Mouse (Mus musculus): Measurements from ENCODE around the gene Rgl3. TPM values are rescaled to one million over a fixed set of nuclear protein-coding genes. Genes with fewer than 3 reads are reported as not detected.

The Rgl3 gene
- 23.7 and 24.5 TPM in 2 replicates for polyA plus RNA-seq (2015; fragmentation: Nextera tagmentation; extraction: Ambion mirVana)

DNA sequence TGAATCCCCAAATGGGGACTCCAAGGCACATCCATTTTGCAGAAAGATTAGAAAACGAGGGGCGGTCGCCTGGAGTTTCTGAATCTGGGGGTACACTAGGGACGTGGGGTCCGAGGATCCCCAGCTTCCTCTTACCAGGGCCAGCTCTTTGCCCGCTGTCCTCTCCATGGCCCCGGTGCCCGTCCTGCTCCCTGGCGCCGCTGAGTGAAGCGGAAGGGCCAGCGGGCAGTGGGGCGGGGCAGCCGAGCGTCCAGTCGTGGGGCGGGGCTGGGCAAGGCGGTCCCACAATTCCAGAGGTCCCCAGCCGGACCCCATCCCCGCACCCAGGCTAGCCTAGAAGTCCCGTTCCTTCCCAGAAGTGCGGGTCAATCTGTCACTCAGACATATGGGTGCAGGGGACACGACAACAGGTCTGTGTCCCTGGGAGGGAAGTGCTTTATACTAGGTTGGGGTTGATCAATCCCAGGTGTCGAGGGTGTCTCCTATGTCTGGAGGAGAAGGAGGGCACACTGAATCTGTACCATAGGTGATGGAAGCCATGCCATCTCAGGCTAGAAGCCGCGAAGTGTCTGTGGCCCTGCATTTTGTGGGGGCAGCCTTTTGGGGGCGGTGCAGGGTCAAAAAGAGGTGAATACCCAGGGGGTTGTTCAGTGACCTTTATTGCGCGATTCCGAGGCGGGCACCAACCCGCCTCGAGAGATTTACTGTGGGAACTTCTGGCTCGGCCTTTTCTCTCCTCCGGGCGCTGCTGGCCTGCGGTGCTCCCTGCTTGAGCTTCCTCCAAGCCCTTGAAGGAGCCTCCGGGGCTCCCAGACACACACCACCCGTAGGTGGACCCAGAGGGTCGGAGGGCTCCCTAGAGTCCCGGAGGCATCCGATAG is at the start of gene Rgl3:
TSS of gene Rgl3 (minus strand) at position 217 of the 881 bp plus-strand sequence.
- H3K9me3 ChIP-seq (replicated peaks) = no peaks in the 10 kb centered on the region
- H3K27ac ChIP-seq = peak within 1 kb of the TSS; percentile 79
- H3K27me3 ChIP-seq = peaks cover 66% of the 10 kb centered on the region
- no peaks in the 10 kb centered on the region for H3K36me3 ChIP-seq
- H3K9ac ChIP-seq = peak within 1 kb of the TSS; percentile 45
- 1% methylated on average over 42 of the region's 42 CpGs for WGBS
- H3K4me3 ChIP-seq (replicated peaks) = peak within 1 kb of the TSS; percentile 61
- ATAC-seq (replicated peaks; ENCODE audit: low FRiP score) = peak; percentile 73
- peak within 1 kb of the TSS; percentile 92 for H3K4me2 ChIP-seq
- peaks cover 32% of the 10 kb centered on the region for H3K4me1 ChIP-seq

DNA sequence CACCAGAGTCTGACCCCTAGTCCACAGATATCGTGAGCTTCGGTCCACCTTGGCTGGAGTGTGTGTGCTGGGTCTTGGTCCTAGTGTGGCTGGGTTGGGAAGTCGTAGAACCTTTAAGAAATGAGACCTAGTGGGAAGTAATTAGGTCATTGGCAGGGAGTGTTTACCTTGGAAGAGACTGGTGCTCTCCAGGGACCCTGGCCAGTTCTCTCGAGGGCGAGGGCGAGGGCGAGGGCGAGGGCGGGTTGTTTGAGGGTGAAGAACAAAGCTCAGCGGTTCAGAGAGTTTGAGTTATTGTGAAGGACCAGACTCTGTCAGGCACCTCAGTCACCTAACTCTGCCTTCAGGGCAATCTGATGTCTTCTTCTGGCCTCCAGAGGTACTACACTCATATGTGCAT is 48.6 kb upstream of the Rgl3 start:
- H3K4me3 ChIP-seq (replicated peaks) = no peak overlapping the region
- no peak overlapping the region for H3K9ac ChIP-seq
- WGBS = 71% methylated on average over 10 of the region's 10 CpGs
- no peaks in the 10 kb centered on the region for H3K4me1 ChIP-seq
- no peak overlapping the region for H3K4me2 ChIP-seq
- H3K27ac ChIP-seq = no peak overlapping the region
- no peaks in the 10 kb centered on the region for H3K27me3 ChIP-seq
- ATAC-seq (replicated peaks; ENCODE audit: low FRiP score) = no peak
- no peaks in the 10 kb centered on the region for H3K36me3 ChIP-seq
- H3K9me3 ChIP-seq (replicated peaks) = no peaks in the 10 kb centered on the region

DNA sequence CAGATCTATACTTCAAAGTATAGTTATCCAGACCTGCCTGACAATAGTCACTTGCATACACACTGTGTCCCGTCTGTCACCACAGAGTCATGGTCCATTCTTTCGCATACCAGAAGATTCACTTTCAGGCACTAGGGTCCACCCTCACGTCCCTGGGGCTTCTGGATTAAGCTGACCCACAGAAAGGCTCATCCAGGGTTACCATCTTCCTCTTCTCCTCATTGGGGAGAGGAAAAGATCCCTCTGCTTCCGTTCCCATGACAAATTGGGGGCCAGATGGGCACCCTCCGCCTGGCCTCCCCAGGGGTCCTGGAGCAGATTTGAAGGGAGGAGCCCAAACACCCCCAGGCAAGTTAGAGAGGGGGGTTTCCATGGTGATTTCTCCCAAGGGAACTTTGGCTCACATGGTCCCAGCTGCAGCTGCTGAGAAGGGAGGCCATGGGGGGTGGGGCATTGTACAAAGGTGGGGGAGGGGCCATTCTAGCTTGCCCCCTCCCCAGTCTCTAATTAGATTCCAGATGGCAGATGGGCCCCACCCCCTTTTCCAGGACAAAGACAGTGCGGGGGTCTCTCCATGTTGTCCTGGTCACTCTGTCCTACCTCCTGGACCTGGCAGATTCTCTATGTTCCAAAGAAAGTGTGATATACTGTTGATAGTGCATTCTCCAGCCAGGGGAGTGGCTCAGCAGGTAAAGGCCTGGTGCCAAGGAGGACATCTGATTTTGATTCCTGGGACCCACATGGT is 46.2 kb upstream of the Rgl3 start:
- H3K27ac ChIP-seq = no peak overlapping the region
- no peak overlapping the region for H3K9ac ChIP-seq
- 55% methylated on average over 6 of the region's 6 CpGs for WGBS
- H3K4me3 ChIP-seq (replicated peaks) = no peak overlapping the region
- no peaks in the 10 kb centered on the region for H3K4me1 ChIP-seq
- no peak for ATAC-seq (replicated peaks; ENCODE audit: low FRiP score)
- H3K9me3 ChIP-seq (replicated peaks) = no peaks in the 10 kb centered on the region
- H3K27me3 ChIP-seq = no peaks in the 10 kb centered on the region
- H3K4me2 ChIP-seq = no peak overlapping the region
- no peaks in the 10 kb centered on the region for H3K36me3 ChIP-seq

DNA sequence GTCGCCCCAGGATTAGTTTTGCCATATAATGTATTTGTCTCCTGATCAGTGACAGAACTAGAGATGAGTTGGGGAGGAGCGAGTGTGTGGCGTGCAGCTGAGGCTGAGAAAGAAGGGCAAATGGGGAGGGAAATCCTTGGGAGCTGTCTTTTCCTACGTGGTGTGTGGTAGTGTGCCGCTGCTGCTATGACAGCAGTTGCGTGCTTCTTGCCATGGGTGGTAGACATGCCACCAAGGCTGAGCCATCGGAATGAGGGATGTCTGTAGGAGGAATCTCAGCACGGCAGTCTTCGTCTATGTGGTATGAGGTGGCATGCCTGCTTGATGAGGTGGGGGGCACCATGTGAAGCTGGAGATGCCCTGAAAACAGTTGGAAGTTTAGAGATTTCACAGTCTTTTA is 41.1 kb upstream of the Rgl3 start:
- H3K27ac ChIP-seq = no peak overlapping the region
- ATAC-seq (replicated peaks; ENCODE audit: low FRiP score) = no peak
- 91% methylated on average over 9 of the region's 9 CpGs for WGBS
- no peaks in the 10 kb centered on the region for H3K36me3 ChIP-seq
- H3K4me1 ChIP-seq = no peaks in the 10 kb centered on the region
- H3K9ac ChIP-seq = no peak overlapping the region
- no peak overlapping the region for H3K4me3 ChIP-seq (replicated peaks)
- H3K4me2 ChIP-seq = no peak overlapping the region
- no peaks in the 10 kb centered on the region for H3K9me3 ChIP-seq (replicated peaks)
- no peaks in the 10 kb centered on the region for H3K27me3 ChIP-seq

DNA sequence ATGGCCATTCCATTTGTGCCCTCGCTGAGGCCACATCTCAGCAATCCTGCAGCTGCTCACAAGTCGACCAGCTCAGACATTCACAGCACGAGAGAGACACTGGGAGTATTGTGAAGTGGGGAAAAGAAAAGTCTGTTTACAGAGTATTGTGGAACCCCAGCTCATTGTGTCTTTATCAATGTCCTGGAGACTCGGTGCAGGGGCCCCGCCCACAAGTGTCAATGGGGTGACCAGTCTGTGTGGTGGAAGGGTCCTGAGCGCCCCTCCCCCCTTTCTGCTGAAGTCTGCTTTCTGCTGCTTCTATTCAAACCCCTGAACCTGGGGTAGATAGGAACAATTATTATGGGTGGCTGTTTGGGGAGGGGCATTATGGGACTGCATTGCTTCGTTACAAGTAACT is 39.2 kb upstream of the Rgl3 start:
- H3K4me3 ChIP-seq (replicated peaks) = no peak overlapping the region
- no peak overlapping the region for H3K9ac ChIP-seq
- H3K9me3 ChIP-seq (replicated peaks) = no peaks in the 10 kb centered on the region
- H3K27ac ChIP-seq = no peak overlapping the region
- 60% methylated on average over 7 of the region's 7 CpGs for WGBS
- ATAC-seq (replicated peaks; ENCODE audit: low FRiP score) = no peak
- H3K27me3 ChIP-seq = no peaks in the 10 kb centered on the region; the same call in 1 of the 2 replicates
- H3K36me3 ChIP-seq = no peaks in the 10 kb centered on the region
- no peak overlapping the region for H3K4me2 ChIP-seq
- H3K4me1 ChIP-seq = no peaks in the 10 kb centered on the region

DNA sequence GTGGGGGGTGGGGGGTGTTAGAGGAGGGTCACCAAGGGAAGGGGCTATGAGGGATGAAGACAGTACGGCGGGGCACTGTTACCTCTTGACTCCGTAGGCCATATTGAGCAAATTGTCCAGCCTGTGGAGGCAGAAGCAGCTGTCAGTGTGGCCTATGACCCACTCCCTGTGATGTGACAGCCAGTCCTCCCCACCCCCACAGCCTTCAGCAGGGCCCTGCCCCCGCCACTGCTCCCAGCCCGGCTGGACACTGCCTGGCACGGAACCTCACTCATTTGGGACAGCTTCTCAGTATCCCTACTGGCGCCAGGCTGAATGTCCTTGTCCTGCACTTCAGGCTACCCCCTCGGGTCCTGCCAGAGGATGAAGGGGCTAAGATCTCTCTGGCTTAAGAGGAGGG is 35.3 kb upstream of the Rgl3 start:
- H3K4me1 ChIP-seq = no peaks in the 10 kb centered on the region
- H3K36me3 ChIP-seq = no peaks in the 10 kb centered on the region
- ATAC-seq (replicated peaks; ENCODE audit: low FRiP score) = no peak
- no peaks in the 10 kb centered on the region for H3K9me3 ChIP-seq (replicated peaks)
- WGBS = 33% methylated on average over 8 of the region's 8 CpGs
- H3K4me3 ChIP-seq (replicated peaks) = no peak overlapping the region
- H3K4me2 ChIP-seq = no peak overlapping the region
- no peaks in the 10 kb centered on the region; the same call in 1 of the 2 replicates for H3K27me3 ChIP-seq
- no peak overlapping the region for H3K27ac ChIP-seq
- no peak overlapping the region for H3K9ac ChIP-seq

DNA sequence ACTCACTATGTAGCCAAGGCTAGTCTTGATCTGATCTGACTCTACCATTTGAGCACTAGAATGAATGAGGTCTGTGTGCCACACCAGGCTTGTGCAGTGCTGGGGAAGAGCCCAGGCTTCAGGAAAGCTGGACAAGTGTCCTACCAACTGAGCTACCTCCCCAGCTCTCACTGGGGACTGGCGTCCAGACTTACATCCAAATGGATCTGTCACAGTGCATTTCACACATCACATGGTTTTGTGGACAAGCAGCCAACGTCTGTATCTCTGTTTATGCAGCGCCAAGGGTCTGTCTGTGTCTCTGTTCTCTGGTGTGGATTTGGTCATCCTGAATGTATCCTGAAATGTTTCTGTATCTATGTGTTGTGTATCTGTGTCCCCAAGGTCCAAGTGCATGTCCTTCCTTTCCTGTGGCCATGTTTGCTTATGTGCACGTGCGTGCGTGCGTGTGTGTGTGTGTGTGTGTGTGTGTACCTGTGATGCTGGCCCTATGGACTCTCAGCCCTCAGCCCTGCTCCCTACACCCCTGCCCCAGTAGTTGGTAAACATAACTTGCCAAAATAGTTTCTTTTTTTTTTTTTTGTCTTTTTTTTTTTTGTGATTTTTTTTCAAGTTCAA is 28.1 kb upstream of the Rgl3 start:
- 78% methylated on average over 7 of the region's 7 CpGs for WGBS
- no peak for ATAC-seq (replicated peaks; ENCODE audit: low FRiP score)

DNA sequence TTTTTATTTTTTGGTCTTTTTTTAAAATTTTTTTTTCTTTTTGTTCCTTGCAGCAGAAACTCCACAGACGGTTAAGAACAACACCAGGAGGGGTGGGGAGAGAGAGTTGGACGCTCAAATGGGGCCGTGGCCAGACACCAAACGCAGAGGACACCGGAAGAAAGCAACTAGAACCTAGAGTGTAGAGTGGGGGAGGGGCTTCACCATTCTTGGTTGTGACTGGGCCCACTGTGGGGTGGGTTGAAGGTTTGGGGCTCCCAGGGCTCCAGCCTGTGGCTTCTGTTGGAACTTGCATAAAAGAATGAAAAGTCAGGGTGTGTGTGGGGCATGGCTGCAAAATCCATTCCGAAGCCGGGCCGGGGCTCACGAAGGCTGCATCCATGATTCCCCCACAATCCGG is 27.0 kb upstream of the Rgl3 start:
- H3K9me3 ChIP-seq (replicated peaks) = no peaks in the 10 kb centered on the region
- peaks cover 41% of the 10 kb centered on the region for H3K36me3 ChIP-seq
- no peak overlapping the region for H3K9ac ChIP-seq
- H3K4me3 ChIP-seq (replicated peaks) = no peak overlapping the region
- no peaks in the 10 kb centered on the region for H3K27me3 ChIP-seq
- 60% methylated on average over 10 of the region's 10 CpGs for WGBS
- H3K27ac ChIP-seq = no peak overlapping the region
- H3K4me1 ChIP-seq = peaks cover 3% of the 10 kb centered on the region; the same call in 1 of the 2 replicates
- no peak for ATAC-seq (replicated peaks; ENCODE audit: low FRiP score)
- no peak overlapping the region for H3K4me2 ChIP-seq

More for the DNA sequence above, 28.1 kb upstream of the Rgl3 start:
- H3K4me3 ChIP-seq (replicated peaks) = no peak overlapping the region
- no peak overlapping the region for H3K4me2 ChIP-seq
- no peaks in the 10 kb centered on the region for H3K9me3 ChIP-seq (replicated peaks)
- H3K4me1 ChIP-seq = peaks cover 3% of the 10 kb centered on the region; the same call in 1 of the 2 replicates
- no peak overlapping the region for H3K27ac ChIP-seq
- H3K27me3 ChIP-seq = no peaks in the 10 kb centered on the region
- peaks cover 31% of the 10 kb centered on the region for H3K36me3 ChIP-seq
- H3K9ac ChIP-seq = no peak overlapping the region

DNA sequence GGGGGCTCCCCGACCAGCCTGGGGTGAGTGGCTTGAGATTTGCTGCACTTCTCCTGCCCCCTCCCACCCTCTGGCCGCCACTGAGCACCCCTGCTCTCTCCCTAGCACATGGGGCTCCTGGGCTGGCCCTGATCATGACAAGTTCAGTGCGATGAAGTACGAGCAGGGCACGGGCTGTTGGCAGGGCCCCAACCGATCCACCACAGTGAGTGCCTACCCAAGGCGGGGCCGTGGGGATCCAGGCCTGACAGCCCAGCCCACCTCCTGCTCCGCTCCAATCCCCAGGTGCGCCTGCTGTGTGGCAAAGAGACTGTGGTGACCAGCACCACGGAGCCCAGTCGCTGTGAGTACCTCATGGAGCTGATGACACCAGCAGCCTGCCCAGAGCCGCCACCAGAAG is 23.5 kb upstream of the Rgl3 start:
- no peak for ATAC-seq (replicated peaks; ENCODE audit: low FRiP score)
- peaks cover 76% of the 10 kb centered on the region for H3K36me3 ChIP-seq
- H3K9me3 ChIP-seq (replicated peaks) = no peaks in the 10 kb centered on the region
- H3K27ac ChIP-seq = no peak overlapping the region
- no peak overlapping the region for H3K4me2 ChIP-seq
- H3K27me3 ChIP-seq = no peaks in the 10 kb centered on the region
- H3K4me3 ChIP-seq (replicated peaks) = no peak overlapping the region
- no peak overlapping the region for H3K9ac ChIP-seq
- peaks cover 3% of the 10 kb centered on the region; the same call in 1 of the 2 replicates for H3K4me1 ChIP-seq
- 90% methylated on average over 13 of the region's 13 CpGs for WGBS

DNA sequence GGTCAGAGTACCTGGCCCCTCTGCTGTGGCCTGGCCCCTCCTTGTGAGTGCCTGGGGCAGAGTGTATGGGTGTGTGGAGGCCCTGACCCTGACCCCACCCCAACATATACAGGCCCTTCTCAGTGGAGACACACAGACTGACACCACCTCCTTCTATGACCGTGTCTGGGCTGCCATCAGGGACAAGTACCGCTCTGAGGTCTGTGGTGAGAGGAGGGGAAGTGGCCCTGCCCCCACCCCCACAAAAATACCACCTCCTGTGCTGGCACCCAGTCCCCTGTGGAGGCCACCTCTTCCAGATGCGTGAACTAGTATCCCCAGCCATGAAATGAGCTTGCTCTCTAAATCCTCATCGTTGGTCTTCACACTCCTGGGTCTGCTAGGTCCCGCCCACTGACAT is 21.8 kb upstream of the Rgl3 start:
- H3K36me3 ChIP-seq = peaks cover 93% of the 10 kb centered on the region
- no peak overlapping the region for H3K27ac ChIP-seq
- no peak overlapping the region for H3K9ac ChIP-seq
- H3K4me2 ChIP-seq = no peak overlapping the region
- no peaks in the 10 kb centered on the region for H3K27me3 ChIP-seq
- peaks cover 7% of the 10 kb centered on the region; the same call in 1 of the 2 replicates for H3K4me1 ChIP-seq
- 95% methylated on average over 5 of the region's 5 CpGs for WGBS
- no peaks in the 10 kb centered on the region for H3K9me3 ChIP-seq (replicated peaks)
- ATAC-seq (replicated peaks; ENCODE audit: low FRiP score) = no peak
- H3K4me3 ChIP-seq (replicated peaks) = no peak overlapping the region

DNA sequence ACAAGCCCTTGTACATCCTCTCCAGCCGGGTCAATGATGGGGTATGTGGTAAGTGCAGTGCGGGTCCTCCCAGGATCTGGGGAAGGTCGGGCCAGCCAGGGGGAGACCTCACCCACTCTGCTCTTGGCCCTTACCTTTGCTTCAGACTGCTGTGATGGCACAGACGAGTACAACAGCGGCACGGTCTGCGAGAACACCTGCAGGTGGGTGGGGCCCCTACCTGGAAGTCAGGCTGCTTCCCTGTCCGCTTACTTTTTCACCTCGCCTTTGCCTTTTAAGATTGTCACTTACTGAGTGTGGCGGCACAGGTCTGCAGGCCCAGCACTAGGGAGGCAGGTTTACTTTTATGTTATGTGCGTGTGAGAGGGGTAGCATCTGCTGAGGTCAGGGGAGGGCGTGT is 15.3 kb upstream of the Rgl3 start:
- 88% methylated on average over 12 of the region's 12 CpGs for WGBS
- Histone ChIP-seq H3K4me3 (replicated peaks) (0 out of 2 replicates have a peak overlapping the region, but pooled peaks have one; percentile 81), H3K9ac (no peak overlapping the region), H3K27me3 (no peaks in the 10 kb centered on the region), H3K27ac (no peak overlapping the region), H3K4me2 (peak overlapping the region; percentile 87; the same call in 1 of the 2 replicates), H3K36me3 (peaks cover 56% of the 10 kb centered on the region), H3K9me3 (replicated peaks) (no peaks in the 10 kb centered on the region), H3K4me1 (peaks cover 37% of the 10 kb centered on the region)
- ATAC-seq (replicated peaks; ENCODE audit: low FRiP score) = no peak

DNA sequence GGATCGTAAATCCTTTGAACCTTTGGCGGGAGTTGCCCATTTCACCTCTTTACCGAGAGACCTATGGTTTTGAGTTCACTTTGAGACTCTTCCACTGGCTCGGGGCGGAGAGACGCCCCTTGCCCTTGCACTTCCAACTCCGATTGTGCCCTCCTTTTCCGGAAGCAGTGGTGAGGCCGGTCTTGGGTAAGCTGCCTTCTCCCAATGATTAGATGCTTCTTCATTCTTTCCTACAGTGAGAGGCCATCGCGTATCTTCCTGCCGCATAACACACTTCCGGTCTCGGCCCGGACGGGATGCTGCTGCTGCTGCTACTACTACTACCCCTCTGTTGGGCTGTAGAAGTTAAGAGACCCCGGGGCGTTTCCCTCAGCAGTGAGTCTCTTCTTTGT is 13.9 kb upstream of the Rgl3 start:
- peak; percentile 17 for ATAC-seq (replicated peaks; ENCODE audit: low FRiP score)
- H3K36me3 ChIP-seq = peaks cover 42% of the 10 kb centered on the region
- H3K9me3 ChIP-seq (replicated peaks) = no peaks in the 10 kb centered on the region
- H3K4me2 ChIP-seq = peak overlapping the region; percentile 87
- peak overlapping the region; percentile 60 for H3K9ac ChIP-seq
- under 1% methylated on average over 18 of the region's 18 CpGs for WGBS
- no peaks in the 10 kb centered on the region for H3K27me3 ChIP-seq
- peak overlapping the region; percentile 81 for H3K4me3 ChIP-seq (replicated peaks)
- H3K27ac ChIP-seq = peak overlapping the region; percentile 78
- peaks cover 37% of the 10 kb centered on the region for H3K4me1 ChIP-seq
